Mouse (Mus musculus) CD4-positive, CD25-positive, alpha-beta regulatory T cell, adult 4 months (primary cell): Measurements from ENCODE around the gene Donson. TPM values are rescaled to one million over a fixed set of nuclear protein-coding genes. Genes with fewer than 3 reads are reported as not detected.
"Not testable (repeated sequence)": the region's sequence is repeated elsewhere in the genome, so short reads cannot be mapped to it uniquely, and the experiment has no call there.

ENCODE experiments used
- ATAC-seq: one replicate; pipeline ENCODE4 v1.8.0; 2017
- polyA plus RNA-seq, 2 experiments: library from polyadenylated mRNA; unstranded; fragments of 100-300 nt; shearing (Covaris generic); gene quantifications; one replicate each; pipeline ENCODE4 v1.2.1; 2017

Donson gene
- polyA plus RNA-seq, 2 experiments from 2014 or later = 13.4 to 31.8 TPM

DNA sequence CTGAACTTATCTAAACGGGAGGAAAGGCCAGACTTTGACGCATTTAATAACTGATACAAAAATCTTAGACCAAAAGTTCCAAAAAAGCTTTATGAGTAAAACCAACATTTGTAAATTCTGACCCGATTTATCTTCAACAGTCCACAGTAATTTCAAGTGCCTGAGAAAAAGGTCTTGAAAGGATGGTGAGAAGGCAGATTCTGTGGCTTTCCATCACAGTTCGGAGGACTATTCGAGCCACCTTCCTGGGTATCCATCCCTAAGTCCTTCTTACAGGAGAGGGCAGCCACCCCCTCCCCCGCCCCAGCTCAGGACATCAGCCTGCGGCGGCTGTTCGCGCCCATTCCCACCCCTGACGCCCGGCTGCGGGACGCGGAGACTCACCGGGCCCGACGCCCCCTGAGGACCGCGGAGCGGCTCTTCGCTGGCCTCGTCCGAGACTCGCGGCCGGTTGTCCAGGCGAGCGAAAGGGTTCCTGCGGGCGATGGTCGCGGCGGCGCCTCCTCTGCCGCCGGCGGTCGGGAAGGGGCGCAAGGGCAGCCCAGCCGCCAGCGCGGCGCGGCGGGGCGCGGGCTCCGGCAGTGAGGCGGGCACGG, 449 bp downstream of the Donson start:
- no peak for ATAC-seq

DNA sequence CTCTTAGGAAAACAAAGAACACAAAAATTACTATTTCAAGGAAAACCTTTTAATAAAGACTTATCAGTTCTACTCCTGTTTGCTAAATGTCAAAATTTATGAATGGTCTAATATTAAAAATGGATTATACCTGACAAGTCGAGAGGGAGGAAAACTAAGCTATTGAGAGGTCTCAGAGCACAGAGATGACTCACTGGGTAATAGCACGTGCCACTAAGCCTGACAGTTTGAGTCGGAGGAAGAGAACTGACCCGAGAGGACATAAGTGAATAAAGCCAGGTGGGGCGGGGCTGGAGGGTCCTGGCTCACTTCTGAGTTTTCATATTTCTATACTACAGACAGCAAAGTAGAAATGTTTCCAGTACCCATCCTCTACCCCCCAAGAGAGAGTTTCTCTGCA, 2.2 kb downstream of the Donson start:
- no peak for ATAC-seq

DNA sequence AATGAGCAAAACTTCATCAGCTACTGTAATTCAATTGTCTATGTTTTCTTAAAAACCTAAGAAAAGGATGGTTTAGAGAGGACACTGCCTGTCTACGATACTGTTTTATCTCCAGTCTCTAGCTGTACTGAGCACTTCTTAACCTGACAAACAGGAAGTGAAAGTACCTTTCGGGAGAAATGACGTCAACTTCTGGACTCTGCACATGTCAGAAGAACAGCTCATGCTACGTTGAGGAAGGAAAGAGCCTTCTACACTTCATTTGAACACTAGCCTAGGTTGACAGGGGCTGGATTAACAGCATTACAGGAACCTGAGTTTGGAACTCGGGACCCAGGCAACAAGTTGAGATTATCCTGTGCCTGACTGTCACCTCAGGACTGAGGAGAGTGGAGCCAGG, 3.0 kb downstream of the Donson start:
- ATAC-seq = peak; percentile 85

GRCm38 (mm10) chr16:91680656-91681055, 7.9 kb downstream of the Donson start:
- ATAC-seq = no peak

GRCm38 (mm10) chr16:91678147-91678911, 10.2 kb downstream of the Donson start:
- no peak for ATAC-seq

DNA sequence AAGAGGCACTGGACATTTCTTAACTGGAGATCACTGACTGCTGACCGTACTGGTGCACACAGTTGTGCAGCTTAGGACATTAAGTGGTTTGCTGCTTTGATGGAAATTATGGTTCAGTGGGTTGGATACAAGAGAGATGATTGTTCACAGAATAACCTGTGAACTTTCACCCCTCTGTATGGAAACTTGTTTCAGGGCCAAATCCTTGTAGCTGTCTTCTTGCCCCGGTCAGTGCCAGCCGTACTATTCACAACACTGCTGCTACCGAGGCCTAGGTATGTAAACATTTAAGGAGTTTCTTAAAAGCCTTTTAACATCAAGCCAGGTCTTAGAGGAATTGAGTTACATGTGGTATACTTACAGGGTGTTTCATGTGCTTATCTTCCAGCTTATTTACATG, 14.1 kb downstream of the Donson start:
- ATAC-seq = no peak

- no peak for ATAC-seq
These were observed 24.8 kb downstream of the Donson start for GRCm38 (mm10) chr16:91663795-91664194.

DNA sequence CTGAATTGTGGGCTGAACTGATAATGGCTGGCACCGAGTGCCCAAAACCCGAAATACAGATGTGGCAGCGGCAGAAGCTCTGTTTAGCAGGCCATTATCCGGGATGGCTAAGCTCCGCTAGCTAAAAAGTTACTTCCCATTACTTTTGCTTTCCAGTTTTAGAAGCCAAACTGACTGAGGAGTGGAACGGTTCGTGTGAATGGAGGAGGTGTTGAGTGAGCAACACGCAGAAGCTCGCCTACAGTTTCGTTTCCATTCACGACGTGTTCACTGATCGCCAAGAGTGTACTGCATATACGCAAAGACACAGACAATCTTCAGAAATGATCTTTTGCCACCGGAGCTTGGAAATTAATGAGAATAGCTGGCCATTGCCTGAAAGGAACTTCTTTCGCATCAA, 26.2 kb downstream of the Donson start:
- ATAC-seq = no peak

DNA sequence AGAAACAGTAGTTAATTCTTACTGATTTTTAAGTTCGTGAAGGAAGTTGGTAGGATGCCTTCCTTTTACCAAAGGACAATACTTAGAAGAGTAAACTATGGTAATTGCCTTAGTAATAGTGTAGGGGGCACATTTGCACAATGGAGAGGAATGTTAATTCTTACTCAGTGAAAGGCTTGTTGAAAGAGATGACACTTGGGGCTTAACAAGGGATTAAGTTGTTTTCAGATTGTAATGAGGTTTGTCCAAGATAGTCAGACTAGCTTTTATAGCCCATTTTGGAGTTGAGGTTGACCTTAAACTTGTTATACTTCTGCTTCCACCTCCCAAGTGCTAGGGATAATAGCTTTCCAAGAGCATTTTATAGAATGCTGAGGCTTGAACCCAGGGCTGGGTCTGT, 27.2 kb downstream of the Donson start:
- ATAC-seq = no peak

- ATAC-seq = no peak
These were observed 28.8 kb downstream of the Donson start for GRCm38 (mm10) chr16:91659798-91660197.

GRCm38 (mm10) chr16:91658471-91658870, 30.1 kb downstream of the Donson start:
- no peak for ATAC-seq

- ATAC-seq = peak; percentile 7
These were observed 31.3 kb downstream of the Donson start for GRCm38 (mm10) chr16:91657285-91657684.

GRCm38 (mm10) chr16:91655285-91655684, 33.3 kb downstream of the Donson start:
- no peak for ATAC-seq

- ATAC-seq = no peak
These were observed 36.4 kb downstream of the Donson start for GRCm38 (mm10) chr16:91652191-91652590.

GRCm38 (mm10) chr16:91649781-91650180, 38.8 kb downstream of the Donson start:
- no peak for ATAC-seq

GRCm38 (mm10) chr16:91649246-91649645, 39.3 kb downstream of the Donson start:
- ATAC-seq = no peak

GRCm38 (mm10) chr16:91648220-91648550, 40.4 kb downstream of the Donson start:
- ATAC-seq = no peak

DNA sequence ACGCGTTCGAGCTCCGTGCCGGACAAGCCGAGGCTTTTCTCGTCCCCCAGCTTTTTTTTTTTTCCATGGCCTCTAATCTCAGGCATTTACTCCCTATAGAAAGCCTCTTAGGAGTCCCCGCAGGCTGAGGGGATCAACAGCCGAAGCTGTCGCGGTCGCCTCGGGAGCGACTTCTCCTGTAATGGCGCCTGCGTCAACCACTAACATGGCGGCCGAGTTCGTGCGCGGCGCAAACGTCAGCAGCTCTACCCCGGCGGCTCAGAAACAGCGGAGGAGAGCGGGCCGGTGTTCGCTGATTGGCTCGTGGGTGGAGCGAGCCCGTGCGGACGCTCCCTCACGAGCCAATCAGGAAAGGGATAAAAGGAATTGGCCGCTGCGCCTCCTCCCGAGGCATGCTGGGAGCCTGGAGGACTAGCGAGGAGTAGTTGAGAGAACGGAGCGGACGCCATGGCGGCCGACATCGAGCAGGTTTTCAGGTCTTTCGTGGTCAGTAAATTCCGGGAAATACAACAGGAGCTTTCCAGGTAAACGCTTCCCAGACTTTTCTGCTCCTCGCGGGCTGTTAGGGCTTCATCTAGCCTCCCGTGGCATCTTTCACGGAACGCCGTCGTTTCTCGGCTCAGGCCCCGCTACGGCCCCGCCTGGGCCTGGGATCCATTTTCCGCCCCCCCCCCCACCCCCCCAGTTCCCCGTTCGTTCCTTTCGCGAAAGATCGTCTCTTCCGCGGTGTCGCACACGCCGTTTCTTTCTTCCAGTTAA, 40.9 kb downstream of the Donson start, which contains the start of gene Son:
Gene Son (plus strand): TSS at position 46 of the 759 bp plus-strand sequence.
- peak; percentile 84 for ATAC-seq

DNA sequence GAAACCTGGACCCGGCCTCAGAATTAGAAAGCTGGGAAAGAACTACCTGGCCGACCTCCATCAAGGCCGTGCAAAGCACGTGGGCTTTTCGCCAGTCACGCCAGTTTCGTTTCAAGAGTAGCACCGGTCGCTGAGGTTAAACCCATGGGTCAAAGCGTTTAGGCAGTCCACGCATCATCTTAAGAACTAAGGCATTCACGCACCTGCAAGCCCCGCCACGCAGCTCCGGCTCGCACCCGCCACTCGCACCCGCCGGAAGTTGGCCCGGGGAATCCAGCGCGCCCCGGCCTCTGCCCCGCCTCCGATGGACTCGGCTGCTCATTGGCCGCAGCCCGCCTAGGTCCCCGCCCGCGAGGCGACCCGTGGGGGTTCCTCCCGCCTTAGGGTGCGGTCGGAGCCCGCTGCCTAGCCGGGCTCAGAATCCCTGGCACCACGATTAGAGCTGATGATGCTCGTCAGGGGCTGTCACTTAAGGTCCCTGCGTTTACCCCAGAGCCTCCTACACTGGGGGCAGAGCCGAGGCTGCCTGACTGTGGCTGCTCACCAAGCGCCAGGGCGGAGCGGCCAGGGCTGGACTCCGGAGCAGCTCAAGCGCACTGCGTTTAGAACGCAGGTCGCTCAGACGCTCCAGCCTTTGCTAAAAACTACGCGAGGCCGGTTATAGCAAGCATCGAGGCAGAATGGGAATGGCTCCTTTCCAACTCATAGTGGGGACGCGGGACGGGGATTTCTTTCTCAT, 41.7 kb downstream of the Donson start, which contains the start of gene Gart:
Gene Gart (minus strand): TSS at position 272 of the 739 bp plus-strand sequence.
- peak; percentile 74 for ATAC-seq

GRCm38 (mm10) chr16:91645995-91646602, 42.5 kb downstream of the Donson start:
- ATAC-seq = peak; percentile 13

DNA sequence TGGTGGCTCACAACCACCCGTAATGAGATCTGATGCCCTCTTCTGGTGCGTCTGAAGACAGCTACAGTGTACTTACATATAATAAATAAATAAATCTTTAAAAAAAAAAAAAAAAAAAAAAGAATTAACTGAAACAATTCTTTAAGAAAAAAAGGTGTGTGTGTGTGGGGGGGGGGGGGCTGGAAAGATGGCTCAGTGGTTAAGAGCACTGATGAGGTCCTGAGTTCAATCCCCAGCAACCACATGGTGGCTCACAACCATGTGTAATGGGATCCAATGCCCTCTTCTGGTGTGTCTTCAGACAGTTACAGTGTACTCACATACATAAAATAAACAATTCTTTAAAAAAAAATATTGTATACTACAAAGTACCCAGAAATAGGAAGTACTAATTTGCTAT, 43.1 kb downstream of the Donson start:
- not testable (repeated sequence) for ATAC-seq

DNA sequence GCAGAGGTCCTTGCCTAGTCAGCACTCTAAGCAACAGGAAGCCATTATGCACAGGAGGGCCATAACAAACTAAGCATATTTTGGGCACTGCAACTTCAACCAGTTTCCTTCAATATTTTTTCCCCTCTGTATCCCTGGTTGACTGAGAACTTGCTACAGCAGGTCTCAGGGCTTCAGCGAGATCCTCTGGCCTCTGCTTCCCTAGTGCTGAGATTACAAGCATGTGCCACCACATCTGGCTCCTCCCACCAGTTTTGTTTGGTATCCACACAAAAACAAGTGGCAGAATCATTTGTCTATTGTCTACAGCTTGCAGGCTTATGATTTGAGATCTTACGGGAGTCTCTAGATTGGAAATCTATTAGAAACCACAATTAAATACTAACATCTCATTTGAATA, 43.7 kb downstream of the Donson start:
- no peak for ATAC-seq
